Mouse (Mus musculus) heart, embryonic 14.5 days (tissue): ENCODE measurements at regions not wholly inside any gene's neighbourhood (a gene's known extent, or its start where the extent isn't known, plus 50 kb on each side); places are given as distances from the start of the nearest gene placed in this dataset.
"Not testable (repeated sequence)": the region's sequence is repeated elsewhere in the genome, so short reads cannot be mapped to it uniquely, and the experiment has no call there.

Source experiments
- ATAC-seq: fragments of 200-750 bp; cut with Nextera tagmentation; 2 replicates; pipeline ENCODE4 v1.8.0; 2017; ENCODE audit warnings: low read depth, moderate TSS enrichment; ENCODE audit not compliant: insufficient number of reproducible peaks, insufficient read depth, low FRiP score
- H3K27ac ChIP-seq, 2 experiments: fragments of 200-500 bp in 1 of 2; fragments of 300-500 bp in 1 of 2; sonication (generic) in 1 of 2; replicated peaks in 1 of 2; 2 replicates each; pipeline ENCODE4 v1.5.1; 2012 to 2014; ENCODE audit warnings: low read depth in 2 of 2, low read length in 2 of 2, control low read depth in 1 of 2, mild to moderate bottlenecking in 1 of 2, mixed read lengths in 1 of 2; ENCODE audit not compliant: control insufficient read depth in 1 of 2, insufficient read depth in 1 of 2
- H3K27me3 ChIP-seq: fragments of 300-500 bp; sonication (generic); 2 replicates; pipeline ENCODE4 v1.6.1; 2014; ENCODE audit warnings: mild to moderate bottlenecking, low read length, control low read depth; ENCODE audit not compliant: control insufficient read depth, insufficient read depth
- H3K36me3 ChIP-seq: fragments of 300-500 bp; sonication (generic); 2 replicates; pipeline ENCODE4 v1.6.1; 2014; ENCODE audit warnings: mild to moderate bottlenecking, control low read depth, low read length, mixed read lengths; ENCODE audit not compliant: control insufficient read depth, insufficient read depth
- H3K4me1 ChIP-seq, 2 experiments: fragments of 200-500 bp in 1 of 2; fragments of 300-500 bp in 1 of 2; sonication (generic) in 1 of 2; 2 replicates each; pipeline ENCODE4 v1.6.1; 2012 to 2014; ENCODE audit warnings: low read length in 2 of 2, control low read depth in 1 of 2, mixed read lengths in 1 of 2; ENCODE audit not compliant: control insufficient read depth in 2 of 2, insufficient read depth in 2 of 2
- H3K4me2 ChIP-seq: fragments of 300-500 bp; sonication (generic); 2 replicates; pipeline ENCODE4 v1.6.1; 2014; ENCODE audit warnings: mild to moderate bottlenecking, low read length
- H3K4me3 ChIP-seq, 2 experiments: fragments of 200-500 bp in 1 of 2; fragments of 300-500 bp in 1 of 2; sonication (generic) in 1 of 2; 2 replicates each; pipeline ENCODE4 v1.5.1; 2012 to 2014; ENCODE audit warnings: low read length in 2 of 2, mild to moderate bottlenecking in 2 of 2, control low read depth in 1 of 2, low read depth in 1 of 2, moderate library complexity in 1 of 2; ENCODE audit not compliant: control insufficient read depth in 1 of 2, insufficient read depth in 1 of 2
- H3K9ac ChIP-seq: fragments of 300-500 bp; sonication (generic); 2 replicates; pipeline ENCODE4 v1.6.1; 2014; ENCODE audit warnings: mild to moderate bottlenecking, low read length
- H3K9me3 ChIP-seq: fragments of 300-500 bp; sonication (generic); 2 replicates; pipeline ENCODE4 v1.6.1; 2016; ENCODE audit warnings: low read length, control low read depth; ENCODE audit not compliant: control insufficient read depth
- WGBS: fragments of 180-500 bp; shearing (Covaris S2); extraction: QIAGEN DNeasy Blood & Tissue Kit; methylation state at CpG from one replicate; pipeline ENCODE4 v1.1.7; 2014; 5-methylcytosine and 5-hydroxymethylcytosine counted together

- Histone ChIP-seq H3K27me3 (no peaks in the 10 kb centered on the region), H3K4me2 (no peak overlapping the region), H3K9me3 (no peaks in the 10 kb centered on the region), H3K9ac (no peak overlapping the region), H3K4me3 (no peak overlapping the region), H3K4me1 (no peaks in the 10 kb centered on the region), H3K27ac (no peak overlapping the region), H3K36me3 (no peaks in the 10 kb centered on the region)
- no peak for ATAC-seq
- 90% methylated on average over 2 of the region's 2 CpGs for WGBS
Observed at GRCm38 (mm10) chr3:147683730-147684129, 831.6 kb downstream of the Ttll7 start.

- Histone ChIP-seq H3K27ac (no peak overlapping the region), H3K4me2 (no peak overlapping the region), H3K36me3 (no peaks in the 10 kb centered on the region), H3K4me3 (no peak overlapping the region), H3K9ac (no peak overlapping the region), H3K9me3 (no peaks in the 10 kb centered on the region), H3K4me1 (no peaks in the 10 kb centered on the region), H3K27me3 (no peaks in the 10 kb centered on the region)
- 56% methylated on average over 1 of the region's 1 CpGs for WGBS
- ATAC-seq, result no peak
Observed at GRCm38 (mm10) chr3:147680299-147680698, 828.1 kb downstream of the Ttll7 start.

- WGBS, result 73% methylated on average over 3 of the region's 3 CpGs
Observed at GRCm38 (mm10) chr3:147662572-147662971, 810.4 kb downstream of the Ttll7 start.

GRCm38 (mm10) chr3:147652849-147653248 is 800.7 kb downstream of the Ttll7 start:
- WGBS, result 55% methylated on average over 6 of the region's 6 CpGs
- no peak for ATAC-seq
- H3K36me3 ChIP-seq, result no peaks in the 10 kb centered on the region
- H3K27ac ChIP-seq, result no peak overlapping the region
- no peaks in the 10 kb centered on the region for H3K27me3 ChIP-seq
- H3K9me3 ChIP-seq, result no peaks in the 10 kb centered on the region
- no peak overlapping the region for H3K4me3 ChIP-seq
- H3K9ac ChIP-seq, result no peak overlapping the region
- no peaks in the 10 kb centered on the region for H3K4me1 ChIP-seq
- no peak overlapping the region for H3K4me2 ChIP-seq

More at GRCm38 (mm10) chr3:147662572-147662971, 810.4 kb downstream of the Ttll7 start:
- Histone ChIP-seq H3K4me1 (no peaks in the 10 kb centered on the region), H3K36me3 (no peaks in the 10 kb centered on the region), H3K9ac (no peak overlapping the region), H3K27ac (no peak overlapping the region), H3K9me3 (no peaks in the 10 kb centered on the region), H3K4me2 (no peak overlapping the region), H3K4me3 (no peak overlapping the region), H3K27me3 (no peaks in the 10 kb centered on the region)
- ATAC-seq, result no peak

- 95% methylated on average over 17 of the region's 21 CpGs for WGBS
- not testable (repeated sequence) for H3K4me1 ChIP-seq
Observed at GRCm38 (mm10) chr3:147635486-147635885, 783.3 kb downstream of the Ttll7 start.

GRCm38 (mm10) chr3:147631151-147631550 is 779.0 kb downstream of the Ttll7 start:
- Histone ChIP-seq H3K27ac (no peak overlapping the region), H3K9me3 (peaks cover 6% of the 10 kb centered on the region; the same call in 1 of the 2 replicates), H3K27me3 (no peaks in the 10 kb centered on the region), H3K4me1 (no peaks in the 10 kb centered on the region), H3K36me3 (no peaks in the 10 kb centered on the region), H3K4me2 (no peak overlapping the region), H3K4me3 (no peak overlapping the region), H3K9ac (no peak overlapping the region)
- 82% methylated on average over 3 of the region's 3 CpGs for WGBS
- ATAC-seq, result no peak

More at GRCm38 (mm10) chr3:147635486-147635885, 783.3 kb downstream of the Ttll7 start:
- H3K9me3 ChIP-seq, H3K9ac ChIP-seq, H3K27ac ChIP-seq, H3K4me3 ChIP-seq, H3K27me3 ChIP-seq, H3K4me2 ChIP-seq, H3K36me3 ChIP-seq, ATAC-seq: not testable (repeated sequence)

- Histone ChIP-seq H3K27ac (no peak overlapping the region), H3K9me3 (no peaks in the 10 kb centered on the region), H3K4me3 (no peak overlapping the region), H3K4me1 (no peaks in the 10 kb centered on the region), H3K36me3 (no peaks in the 10 kb centered on the region), H3K4me2 (no peak overlapping the region), H3K9ac (no peak overlapping the region), H3K27me3 (no peaks in the 10 kb centered on the region)
- 64% methylated on average over 6 of the region's 6 CpGs for WGBS
- no peak for ATAC-seq
Observed at GRCm38 (mm10) chr3:147583697-147584315, 731.6 kb downstream of the Ttll7 start.

- Histone ChIP-seq H3K9ac (no peak overlapping the region), H3K27ac (no peak overlapping the region; a peak in 1 of 4 replicates), H3K27me3 (no peaks in the 10 kb centered on the region), H3K9me3 (no peaks in the 10 kb centered on the region), H3K4me2 (no peak overlapping the region), H3K4me3 (no peak overlapping the region), H3K4me1 (no peaks in the 10 kb centered on the region), H3K36me3 (no peaks in the 10 kb centered on the region)
- 61% methylated on average over 4 of the region's 4 CpGs for WGBS
- ATAC-seq, result no peak
Observed at GRCm38 (mm10) chr3:147571850-147572249, 719.7 kb downstream of the Ttll7 start.
